8 mouse cellular contexts compared by ENCODE assay signal in genomic region chr10:81297845-81298244, GRCm38 (mm10). TPM values are rescaled to one million over a fixed set of nuclear protein-coding genes. Genes with fewer than 3 reads are reported as not detected.
A peak's percentile ranks its signal among the peaks of the same experiment; 100 is the strongest.
DNase-seq lines count a peak whose midpoint lies in the region; ATAC-seq and TF ChIP-seq lines count a peak whose summit lies in the region.

No protein-coding gene starts in this region.

- H3K4me3 ChIP-seq in heart, postnatal 0 days (ENCODE audit: low read depth, low read length): no peak overlapping the region
- H3K4me3 ChIP-seq in midbrain, embryonic 13.5 days (replicated peaks): no peak overlapping the region

- WGBS in heart, postnatal 0 days: 23% methylated on average over 10 of the region's 10 CpGs
- WGBS in midbrain, embryonic 13.5 days: 77% methylated on average over 10 of the region's 10 CpGs

- H3K9ac ChIP-seq in heart, postnatal 0 days (replicated peaks; ENCODE audit: low read depth, low read length): 0 out of 2 replicates have a peak overlapping the region, but pooled peaks have one; percentile 20
- H3K9ac ChIP-seq in midbrain, embryonic 13.5 days (replicated peaks): no peak overlapping the region

- H3K9me3 ChIP-seq in heart, postnatal 0 days (replicated peaks; ENCODE audit: control insufficient read depth, low read length): no peaks in the 10 kb centered on the region
- no peaks in the 10 kb centered on the region for H3K9me3 ChIP-seq in midbrain, embryonic 13.5 days

- H3K4me2 ChIP-seq in heart, postnatal 0 days (ENCODE audit: low read depth, low read length): peak overlapping the region; percentile 32
- H3K4me2 ChIP-seq in midbrain, embryonic 13.5 days (replicated peaks): no peak overlapping the region

- peaks cover 68% of the 10 kb centered on the region for H3K4me1 ChIP-seq in heart, postnatal 0 days (ENCODE audit: control insufficient read depth, insufficient read depth)
- peaks cover 55% of the 10 kb centered on the region for H3K4me1 ChIP-seq in midbrain, embryonic 13.5 days (replicated peaks)

- no peak for TF ChIP-seq CTCF in heart, postnatal 0 days (IDR thresholded peaks at IDR 0.05; ENCODE audit: low read depth)

- no peaks in the 10 kb centered on the region for H3K36me3 ChIP-seq in heart, postnatal 0 days (replicated peaks; ENCODE audit: control insufficient read depth, insufficient read depth, low read length)
- H3K36me3 ChIP-seq in midbrain, embryonic 13.5 days: peaks cover 5% of the 10 kb centered on the region

- peak; percentile 83 for DNase-seq in A20 (ENCODE audit: low read depth, low spot score)
- peak; percentile 81 for DNase-seq in T-cell, adult 2 months (ENCODE audit: low spot score)
- no peak for DNase-seq in heart, postnatal 0 days (ENCODE audit: low spot score)
- peak; percentile 48 to 68 for DNase-seq in kidney, postnatal 4 days
- peak; percentile 83 to 86 for DNase-seq in monocyte, adult 2 months (ENCODE audit: low read depth in 1 of 2, low spot score in 2 of 2)
- DNase-seq in right cerebral cortex, postnatal 4 days: no peak
- DNase-seq in left cerebral cortex, postnatal 25 days (ENCODE audit: low spot score in 2 of 2): no peak

- H3K27ac ChIP-seq in heart, postnatal 0 days (ENCODE audit: low read depth): peak overlapping the region; percentile 82
- H3K27ac ChIP-seq in midbrain, embryonic 13.5 days: no peak overlapping the region

- intact Hi-C loops in left cerebral cortex, postnatal 25 days (cut with DNase I): no loop called here

- ATAC-seq in heart, postnatal 0 days (ENCODE audit: insufficient read depth, low read depth): peak; percentile 27
- no peak for ATAC-seq in midbrain, embryonic 13.5 days

- no peaks in the 10 kb centered on the region for H3K27me3 ChIP-seq in heart, postnatal 0 days (ENCODE audit: control insufficient read depth, insufficient read depth, low read length)
- no peaks in the 10 kb centered on the region for H3K27me3 ChIP-seq in midbrain, embryonic 13.5 days

- no peak for TF ChIP-seq EP300 in heart, postnatal 0 days (IDR thresholded peaks at IDR 0.05; ENCODE audit: low read depth)

RNA-seq across cellular contexts. Expression of gene Pip5k1c, which starts 5.1 kb away (rescaled TPM):
- 38.5 and 44.3 TPM in 2 replicates for total RNA-seq in heart, postnatal 0 days (2014; rRNA removed; ENCODE audit: low replicate concordance)
- polyA plus RNA-seq in heart, postnatal 0 days (2015; fragmentation: Nextera tagmentation; extraction: Ambion mirVana): 20.9 and 21.4 TPM in 2 replicates
- total RNA-seq in left cerebral cortex, postnatal 25 days (2021): 100 to 1,000 TPM; 402 to 420 TPM
- polyA plus RNA-seq in midbrain, embryonic 13.5 days (2015; fragmentation: Nextera tagmentation; extraction: Ambion mirVana): 92.8 and 99.6 TPM in 2 replicates

RNA-seq across cellular contexts. Expression of gene Tjp3, which starts 6.5 kb away (rescaled TPM):
- 0.12 and 2.3 TPM in 2 replicates for total RNA-seq in heart, postnatal 0 days (2014; rRNA removed; ENCODE audit: low replicate concordance)
- 0.51 and 0.62 TPM in 2 replicates for polyA plus RNA-seq in heart, postnatal 0 days (2015; fragmentation: Nextera tagmentation; extraction: Ambion mirVana)
- total RNA-seq in left cerebral cortex, postnatal 25 days (2021): under 1 TPM; 0.23 to 0.30 TPM
- 4.9 and 5.5 TPM in 2 replicates for polyA plus RNA-seq in midbrain, embryonic 13.5 days (2015; fragmentation: Nextera tagmentation; extraction: Ambion mirVana)

RNA-seq across cellular contexts. Expression of gene Cactin, which starts 23.1 kb away (rescaled TPM):
- 14.3 and 14.9 TPM in 2 replicates for total RNA-seq in heart, postnatal 0 days (2014; rRNA removed; ENCODE audit: low replicate concordance)
- polyA plus RNA-seq in heart, postnatal 0 days (2015; fragmentation: Nextera tagmentation; extraction: Ambion mirVana): 12.8 and 13.7 TPM in 2 replicates
- total RNA-seq in left cerebral cortex, postnatal 25 days (2021): 10 to 100 TPM; 27.8 to 28.4 TPM
- 35.5 and 35.8 TPM in 2 replicates for polyA plus RNA-seq in midbrain, embryonic 13.5 days (2015; fragmentation: Nextera tagmentation; extraction: Ambion mirVana)

RNA-seq across cellular contexts. Expression of gene Tbxa2r, which starts 30.7 kb away (rescaled TPM):
- total RNA-seq in heart, postnatal 0 days (2014; rRNA removed; ENCODE audit: low replicate concordance): 4.7 and 10.5 TPM in 2 replicates
- 6.3 and 7.0 TPM in 2 replicates for polyA plus RNA-seq in heart, postnatal 0 days (2015; fragmentation: Nextera tagmentation; extraction: Ambion mirVana)
- total RNA-seq in left cerebral cortex, postnatal 25 days (2021): 1 to 10 TPM; 1.2 to 1.4 TPM
- polyA plus RNA-seq in midbrain, embryonic 13.5 days (2015; fragmentation: Nextera tagmentation; extraction: Ambion mirVana): 4.7 and 4.9 TPM in 2 replicates

RNA-seq across cellular contexts. Expression of gene Apba3, which starts 31.1 kb away (rescaled TPM):
- total RNA-seq in heart, postnatal 0 days (2014; rRNA removed; ENCODE audit: low replicate concordance): 84.8 and 114 TPM in 2 replicates
- 45.2 and 46.1 TPM in 2 replicates for polyA plus RNA-seq in heart, postnatal 0 days (2015; fragmentation: Nextera tagmentation; extraction: Ambion mirVana)
- total RNA-seq in left cerebral cortex, postnatal 25 days (2021): 10 to 100 TPM; 38.6 to 40.0 TPM
- 27.9 and 30.8 TPM in 2 replicates for polyA plus RNA-seq in midbrain, embryonic 13.5 days (2015; fragmentation: Nextera tagmentation; extraction: Ambion mirVana)

Comparison
In these comparisons a context has a peak if more than half of its experiments do, and no peak if none do; other contexts are left out.
1. DNase-seq: peak in A20 (single experiment), T-cell, adult 2 months (single experiment), kidney, postnatal 4 days (2 of 2) and monocyte, adult 2 months (2 of 2); none in heart, postnatal 0 days (single experiment), right cerebral cortex, postnatal 4 days (single experiment) and left cerebral cortex, postnatal 25 days (0 of 2).